Mouse (Mus musculus): ENCODE results near the gene Sirt2. TPM values are rescaled to one million over a fixed set of nuclear protein-coding genes. Genes with fewer than 3 reads are reported as not detected.

The Sirt2 gene
- total and polyA plus RNA-seq, 3 experiments, result 40.9 to 128 (median 68.3) TPM

DNA sequence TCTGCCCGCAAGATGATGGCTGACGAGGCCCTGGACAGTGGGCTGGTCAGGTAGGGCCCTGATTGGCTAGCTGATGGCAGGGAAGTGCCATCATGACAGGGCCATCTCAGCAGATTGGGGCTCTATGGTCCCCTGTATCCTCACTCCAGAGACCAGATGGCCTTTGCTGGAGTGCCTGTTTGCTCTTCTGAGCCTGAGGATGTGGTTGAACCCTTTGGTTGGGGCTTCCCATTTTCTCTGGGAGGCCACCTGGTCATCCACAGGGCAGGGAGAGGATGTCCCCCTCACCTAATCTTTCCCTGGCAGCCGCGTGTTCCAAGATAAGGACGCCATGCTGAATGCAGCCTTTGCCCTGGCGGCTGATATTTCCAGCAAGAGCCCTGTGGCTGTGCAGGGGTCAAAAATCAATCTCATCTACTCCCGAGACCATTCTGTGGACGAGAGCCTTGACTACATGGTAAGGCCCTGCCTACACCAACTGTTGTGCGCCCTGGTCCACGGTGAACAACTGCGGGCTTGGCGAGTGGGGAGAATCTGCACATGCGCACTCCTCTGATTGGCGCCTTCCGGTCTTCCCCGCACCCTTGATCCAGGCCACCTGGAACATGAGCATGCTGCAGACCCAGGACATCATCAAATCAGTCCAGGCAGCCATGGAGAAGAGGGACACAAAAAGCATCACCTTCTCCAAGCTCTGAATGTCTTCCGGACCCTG lies 65.0 kb downstream of the Sirt2 start:
- no peak for DNase-seq (ENCODE audit: extremely low read depth)
- Histone ChIP-seq H3K9me3 (replicated peaks; ENCODE audit: low read length) (peaks cover 11% of the 10 kb centered on the region), H3K27ac (ENCODE audit: insufficient read depth, low read depth) (no peak overlapping the region), H3K4me1 (ENCODE audit: control insufficient read depth in 1 of 2, insufficient read depth in 2 of 2) (peaks cover 3 to 19% of the 10 kb centered on the region in 2 experiments; a peak in 3 of 4 replicates), H3K9ac (ENCODE audit: insufficient read depth, low read depth) (no peak overlapping the region), H3K4me3 (replicated peaks in 1 of 3; ENCODE audit: low read depth in 2 of 3, low read length in 2 of 3, poor library complexity in 1 of 3) (no peak overlapping the region), H3K4me2 (ENCODE audit: insufficient read depth, low read depth, poor library complexity, severe bottlenecking) (no peak overlapping the region), H3K27me3 (replicated peaks) (no peaks in the 10 kb centered on the region), H3K36me3 (replicated peaks in 1 of 2; ENCODE audit: control insufficient read depth in 1 of 2, insufficient read depth in 1 of 2, low read length in 1 of 2) (peaks cover 26 to 54% of the 10 kb centered on the region in 2 experiments), H3K79me2 (replicated peaks; ENCODE audit: control insufficient read depth, extremely low read depth, insufficient read depth, poor library complexity, severe bottlenecking) (no peaks in the 10 kb centered on the region)
- dilution Hi-C loops (cut with MboI; ENCODE audit: extremely low pct_ligation_motif_present, extremely low pct_unique_long_range_greater_than_20kb, low sequenced_read_pairs), result no loop called here
- TF ChIP-seq UBTF (IDR thresholded peaks at IDR 0.05; ENCODE audit: low read depth, low read length), result no peak
- no peak for TF ChIP-seq MAFK (IDR thresholded peaks at IDR 0.05; ENCODE audit: insufficient replicate concordance, low read length)
- TF ChIP-seq ETS1 (conservative IDR thresholded peaks at IDR 0.05; ENCODE audit: low read depth, low read length), result no peak
- no peak for TF ChIP-seq ELF1 (IDR thresholded peaks at IDR 0.05; ENCODE audit: low read depth, low read length)
- TF ChIP-seq SIN3A (IDR thresholded peaks at IDR 0.05; ENCODE audit: low read length), result no peak
- in situ Hi-C loops (cut with MboI; ENCODE audit: low pct_ligation_motif_present, low pct_unique_long_range_greater_than_20kb, low sequenced_read_pairs), result no loop called here

GRCm38 (mm10) chr7:28832137-28832536 lies 65.6 kb downstream of the Sirt2 start:
- dilution Hi-C loops (cut with MboI; ENCODE audit: extremely low pct_ligation_motif_present, extremely low pct_unique_long_range_greater_than_20kb, low sequenced_read_pairs) (no loop called here), in situ Hi-C loops (cut with MboI; ENCODE audit: low pct_ligation_motif_present, low pct_unique_long_range_greater_than_20kb, low sequenced_read_pairs) (no loop called here)
- Histone ChIP-seq H3K79me2 (replicated peaks; ENCODE audit: control insufficient read depth, extremely low read depth, insufficient read depth, poor library complexity, severe bottlenecking) (no peaks in the 10 kb centered on the region), H3K27ac (ENCODE audit: insufficient read depth, low read depth) (no peak overlapping the region), H3K4me1 (ENCODE audit: control insufficient read depth in 1 of 2, insufficient read depth in 2 of 2) (peaks cover 3 to 18% of the 10 kb centered on the region in 2 experiments; a peak in 3 of 4 replicates), H3K4me2 (ENCODE audit: insufficient read depth, low read depth, poor library complexity, severe bottlenecking) (no peak overlapping the region), H3K9ac (ENCODE audit: insufficient read depth, low read depth) (no peak overlapping the region), H3K4me3 (replicated peaks in 1 of 3; ENCODE audit: low read depth in 2 of 3, low read length in 2 of 3, poor library complexity in 1 of 3) (no peak overlapping the region), H3K36me3 (replicated peaks in 1 of 2; ENCODE audit: control insufficient read depth in 1 of 2, insufficient read depth in 1 of 2, low read length in 1 of 2) (peaks cover 26 to 59% of the 10 kb centered on the region in 2 experiments), H3K27me3 (replicated peaks) (no peaks in the 10 kb centered on the region), H3K9me3 (replicated peaks; ENCODE audit: low read length) (peaks cover 11% of the 10 kb centered on the region)
- DNase-seq (ENCODE audit: extremely low read depth), result no peak
- TF ChIP-seq ZKSCAN1 (IDR thresholded peaks at IDR 0.05; ENCODE audit: borderline replicate concordance, low read depth, low read length) (peak; percentile 71), MAFK (IDR thresholded peaks at IDR 0.05; ENCODE audit: insufficient replicate concordance, low read length) (no peak), RAD21 (IDR thresholded peaks at IDR 0.05; ENCODE audit: low read depth, low read length) (no peak), MEF2A (IDR thresholded peaks at IDR 0.05; ENCODE audit: borderline replicate concordance, low read depth, low read length) (no peak), EP300 (IDR thresholded peaks at IDR 0.05; ENCODE audit: low read length) (no peak), ZMIZ1 (IDR thresholded peaks at IDR 0.05; ENCODE audit: low read depth, low read length) (no peak)

- Histone ChIP-seq H3K9ac (ENCODE audit: insufficient read depth, low read depth) (no peak within 1 kb of the TSS), H3K27ac (ENCODE audit: insufficient read depth, low read depth) (no peak within 1 kb of the TSS), H3K9me3 (replicated peaks; ENCODE audit: low read length) (peaks cover 11% of the 10 kb centered on the region), H3K36me3 (replicated peaks in 1 of 2; ENCODE audit: control insufficient read depth in 1 of 2, insufficient read depth in 1 of 2, low read length in 1 of 2) (peaks cover 30 to 71% of the 10 kb centered on the region in 2 experiments), H3K4me2 (ENCODE audit: insufficient read depth, low read depth, poor library complexity, severe bottlenecking) (no peak within 1 kb of the TSS), H3K79me2 (replicated peaks; ENCODE audit: control insufficient read depth, extremely low read depth, insufficient read depth, poor library complexity, severe bottlenecking) (no peaks in the 10 kb centered on the region), H3K4me3 (replicated peaks in 1 of 3; ENCODE audit: low read depth in 2 of 3, low read length in 2 of 3, poor library complexity in 1 of 3) (no peak within 1 kb of the TSS), H3K27me3 (replicated peaks) (no peaks in the 10 kb centered on the region), H3K4me1 (ENCODE audit: control insufficient read depth in 1 of 2, insufficient read depth in 2 of 2) (peaks cover 3 to 15% of the 10 kb centered on the region in 2 experiments; a peak in 3 of 4 replicates)
- dilution Hi-C loops (cut with MboI; ENCODE audit: extremely low pct_ligation_motif_present, extremely low pct_unique_long_range_greater_than_20kb, low sequenced_read_pairs) (no loop called here), in situ Hi-C loops (cut with MboI; ENCODE audit: low pct_ligation_motif_present, low pct_unique_long_range_greater_than_20kb, low sequenced_read_pairs) (no loop called here)
- TF ChIP-seq PAX5 (IDR thresholded peaks at IDR 0.05; ENCODE audit: low read length) (no peak), IRF4 (IDR thresholded peaks at IDR 0.05; ENCODE audit: low read depth, low read length) (no peak), E2F4 (IDR thresholded peaks at IDR 0.05; ENCODE audit: insufficient replicate concordance, low read depth, low read length) (no peak)
- DNase-seq (ENCODE audit: extremely low read depth), result no peak
Observed at GRCm38 (mm10) chr7:28833723-28834347, 67.3 kb downstream of the Sirt2 start, which contains the start of gene Lgals4. Gene Lgals4 (plus strand): TSS chr7:28833854.
